Mouse (Mus musculus): ENCODE results near the gene Vasp. TPM values are rescaled to one million over a fixed set of nuclear protein-coding genes. Genes with fewer than 3 reads are reported as not detected.

The Vasp gene
- polyA plus RNA-seq, 1 experiment from 2014 or later: 73.8 TPM

GRCm38 (mm10) chr7:19267051-19267450 lies 4.6 kb downstream of the Vasp start:
- H3K9ac ChIP-seq: no peak overlapping the region
- no peaks in the 10 kb centered on the region for H3K9me3 ChIP-seq
- peaks cover 46% of the 10 kb centered on the region for H3K36me3 ChIP-seq
- peaks cover 43% of the 10 kb centered on the region for H3K4me1 ChIP-seq
- 67% methylated on average over 10 of the region's 10 CpGs for WGBS
- H3K4me2 ChIP-seq: no peak overlapping the region
- ATAC-seq (ENCODE audit: insufficient number of reproducible peaks, low FRiP score, low TSS enrichment, low read depth): no peak
- H3K27ac ChIP-seq: no peak overlapping the region
- no peak overlapping the region for H3K4me3 ChIP-seq
- H3K27me3 ChIP-seq: no peaks in the 10 kb centered on the region

GRCm38 (mm10) chr7:19265928-19266822 lies 5.4 kb downstream of the Vasp start:
- Histone ChIP-seq H3K36me3 (peaks cover 53% of the 10 kb centered on the region), H3K27me3 (no peaks in the 10 kb centered on the region), H3K4me1 (peaks cover 43% of the 10 kb centered on the region), H3K4me3 (no peak overlapping the region), H3K9ac (no peak overlapping the region), H3K9me3 (no peaks in the 10 kb centered on the region), H3K4me2 (no peak overlapping the region), H3K27ac (no peak overlapping the region)
- WGBS: 74% methylated on average over 10 of the region's 10 CpGs
- no peak for ATAC-seq (ENCODE audit: insufficient number of reproducible peaks, low FRiP score, low TSS enrichment, low read depth)

- peaks cover 34% of the 10 kb centered on the region for H3K4me1 ChIP-seq
- H3K9ac ChIP-seq: no peak overlapping the region
- no peak overlapping the region for H3K4me3 ChIP-seq
- H3K4me2 ChIP-seq: no peak overlapping the region
- no peak overlapping the region for H3K27ac ChIP-seq
- WGBS: 68% methylated on average over 7 of the region's 7 CpGs
- no peaks in the 10 kb centered on the region for H3K9me3 ChIP-seq
- H3K27me3 ChIP-seq: no peaks in the 10 kb centered on the region
- ATAC-seq (ENCODE audit: insufficient number of reproducible peaks, low FRiP score, low TSS enrichment, low read depth): no peak
- peaks cover 63% of the 10 kb centered on the region for H3K36me3 ChIP-seq
Observed at GRCm38 (mm10) chr7:19265147-19265546, 6.5 kb downstream of the Vasp start.

- Histone ChIP-seq H3K4me2 (no peak overlapping the region), H3K9me3 (no peaks in the 10 kb centered on the region), H3K27ac (no peak overlapping the region), H3K9ac (no peak overlapping the region), H3K36me3 (peaks cover 82% of the 10 kb centered on the region), H3K4me1 (peaks cover 13% of the 10 kb centered on the region; the same call in 1 of the 2 replicates), H3K27me3 (no peaks in the 10 kb centered on the region), H3K4me3 (no peak overlapping the region)
- 70% methylated on average over 3 of the region's 3 CpGs for whole genome bisulfite sequencing
- no peak for ATAC-seq (ENCODE audit: insufficient number of reproducible peaks, low FRiP score, low TSS enrichment, low read depth)
Observed at GRCm38 (mm10) chr7:19258336-19258735, 13.3 kb downstream of the Vasp start.

GRCm38 (mm10) chr7:19257390-19258022 lies 14.1 kb downstream of the Vasp start:
- H3K27me3 ChIP-seq: no peaks in the 10 kb centered on the region
- peaks cover 74% of the 10 kb centered on the region for H3K36me3 ChIP-seq
- no peak overlapping the region for H3K4me3 ChIP-seq
- WGBS: 37% methylated on average over 11 of the region's 11 CpGs
- no peak overlapping the region for H3K27ac ChIP-seq
- H3K4me2 ChIP-seq: no peak overlapping the region
- no peak overlapping the region for H3K9ac ChIP-seq
- peaks cover 13% of the 10 kb centered on the region; the same call in 1 of the 2 replicates for H3K4me1 ChIP-seq
- H3K9me3 ChIP-seq: no peaks in the 10 kb centered on the region
- no peak for ATAC-seq (ENCODE audit: insufficient number of reproducible peaks, low FRiP score, low TSS enrichment, low read depth)

- H3K36me3 ChIP-seq: peaks cover 64% of the 10 kb centered on the region
- H3K4me3 ChIP-seq: no peak overlapping the region
- no peaks in the 10 kb centered on the region for H3K9me3 ChIP-seq
- no peaks in the 10 kb centered on the region for H3K27me3 ChIP-seq
- no peak overlapping the region for H3K4me2 ChIP-seq
- peaks cover 13% of the 10 kb centered on the region; the same call in 1 of the 2 replicates for H3K4me1 ChIP-seq
- no peak overlapping the region for H3K9ac ChIP-seq
- no peak overlapping the region for H3K27ac ChIP-seq
- ATAC-seq (ENCODE audit: insufficient number of reproducible peaks, low FRiP score, low TSS enrichment, low read depth): no peak
- 69% methylated on average over 7 of the region's 7 CpGs for WGBS
Observed at GRCm38 (mm10) chr7:19256567-19256966, 15.1 kb downstream of the Vasp start.

GRCm38 (mm10) chr7:19255395-19255794 lies 16.2 kb downstream of the Vasp start:
- H3K9me3 ChIP-seq: no peaks in the 10 kb centered on the region
- ATAC-seq (ENCODE audit: insufficient number of reproducible peaks, low FRiP score, low TSS enrichment, low read depth): no peak
- H3K4me1 ChIP-seq: peaks cover 13% of the 10 kb centered on the region; the same call in 1 of the 2 replicates
- H3K27ac ChIP-seq: no peak overlapping the region
- no peaks in the 10 kb centered on the region for H3K27me3 ChIP-seq
- no peak overlapping the region for H3K4me2 ChIP-seq
- WGBS: 82% methylated on average over 17 of the region's 17 CpGs
- peaks cover 54% of the 10 kb centered on the region for H3K36me3 ChIP-seq
- no peak overlapping the region for H3K4me3 ChIP-seq
- H3K9ac ChIP-seq: no peak overlapping the region

- Histone ChIP-seq H3K27ac (no peak overlapping the region), H3K9me3 (no peaks in the 10 kb centered on the region)
- no peak for ATAC-seq (ENCODE audit: insufficient number of reproducible peaks, low FRiP score, low TSS enrichment, low read depth)
Observed at GRCm38 (mm10) chr7:19253437-19253836, 18.2 kb downstream of the Vasp start.

GRCm38 (mm10) chr7:19252078-19252477 lies 19.5 kb downstream of the Vasp start:
- Histone ChIP-seq H3K4me2 (no peak overlapping the region), H3K27me3 (no peaks in the 10 kb centered on the region), H3K4me1 (peaks cover 4% of the 10 kb centered on the region; the same call in 1 of the 2 replicates), H3K27ac (no peak overlapping the region), H3K9ac (no peak overlapping the region), H3K4me3 (no peak overlapping the region), H3K9me3 (no peaks in the 10 kb centered on the region), H3K36me3 (peaks cover 27% of the 10 kb centered on the region)
- WGBS: 79% methylated on average over 4 of the region's 4 CpGs
- ATAC-seq (ENCODE audit: insufficient number of reproducible peaks, low FRiP score, low TSS enrichment, low read depth): no peak

More at GRCm38 (mm10) chr7:19253437-19253836, 18.2 kb downstream of the Vasp start:
- no peak overlapping the region for H3K9ac ChIP-seq
- no peaks in the 10 kb centered on the region for H3K27me3 ChIP-seq
- peaks cover 35% of the 10 kb centered on the region for H3K36me3 ChIP-seq
- WGBS: 73% methylated on average over 5 of the region's 5 CpGs
- H3K4me3 ChIP-seq: no peak overlapping the region
- H3K4me2 ChIP-seq: no peak overlapping the region
- peaks cover 13% of the 10 kb centered on the region; the same call in 1 of the 2 replicates for H3K4me1 ChIP-seq

GRCm38 (mm10) chr7:19247511-19247910 lies 24.1 kb downstream of the Vasp start:
- Histone ChIP-seq H3K27ac (no peak overlapping the region), H3K4me1 (no peaks in the 10 kb centered on the region), H3K9ac (no peak overlapping the region), H3K36me3 (peaks cover 30% of the 10 kb centered on the region), H3K4me3 (no peak overlapping the region), H3K27me3 (no peaks in the 10 kb centered on the region), H3K4me2 (no peak overlapping the region), H3K9me3 (no peaks in the 10 kb centered on the region)
- no peak for ATAC-seq (ENCODE audit: insufficient number of reproducible peaks, low FRiP score, low TSS enrichment, low read depth)
- WGBS: 94% methylated on average over 2 of the region's 2 CpGs

GRCm38 (mm10) chr7:19246855-19247254 lies 24.8 kb downstream of the Vasp start:
- ATAC-seq (ENCODE audit: insufficient number of reproducible peaks, low FRiP score, low TSS enrichment, low read depth): no peak
- Histone ChIP-seq H3K9ac (no peak overlapping the region), H3K27ac (no peak overlapping the region), H3K27me3 (no peaks in the 10 kb centered on the region), H3K36me3 (peaks cover 30% of the 10 kb centered on the region), H3K4me1 (no peaks in the 10 kb centered on the region), H3K4me3 (no peak overlapping the region), H3K4me2 (no peak overlapping the region), H3K9me3 (no peaks in the 10 kb centered on the region)
- WGBS: 96% methylated on average over 1 of the region's 1 CpGs

- ATAC-seq (ENCODE audit: insufficient number of reproducible peaks, low FRiP score, low TSS enrichment, low read depth): no peak
Observed at GRCm38 (mm10) chr7:19245083-19245482, 26.5 kb downstream of the Vasp start.

More at GRCm38 (mm10) chr7:19245083-19245482, 26.5 kb downstream of the Vasp start:
- Histone ChIP-seq H3K4me2 (no peak overlapping the region), H3K9ac (no peak overlapping the region), H3K4me1 (no peaks in the 10 kb centered on the region), H3K27ac (no peak overlapping the region), H3K4me3 (no peak overlapping the region), H3K9me3 (no peaks in the 10 kb centered on the region), H3K36me3 (peaks cover 34% of the 10 kb centered on the region), H3K27me3 (no peaks in the 10 kb centered on the region)
- 89% methylated on average over 3 of the region's 3 CpGs for WGBS

Measured in limb, embryonic 15.5 days (tissue).